Mouse (Mus musculus): ENCODE data around the gene Fads2.

- TF ChIP-seq CTCF (conservative IDR thresholded peaks at IDR 0.05; ENCODE audit: low read length) (no peak), POU5F1 (IDR thresholded peaks at IDR 0.05; ENCODE audit: borderline replicate concordance, low read length) (no peak)
These were observed 46.3 kb downstream of the Fads2 start for GRCm38 (mm10) chr19:10055261-10055660.
